Mouse (Mus musculus) gastrocnemius, postnatal 25 days (tissue): Measurements from ENCODE around the gene Mst1. TPM values are rescaled to one million over a fixed set of nuclear protein-coding genes. Genes with fewer than 3 reads are reported as not detected.

Experiments
- DNase-seq: peaks from one replicate; pipeline ENCODE4 v3.0.0; 2022
- microRNA-seq, 2 experiments: library from miRNA; unstranded; fragments of <30 nt; microRNA quantifications; one replicate each; pipeline ENCODE4 v1.2.0; 2021; ENCODE audit warnings: borderline replicate concordance in 2 of 2
- total RNA-seq, 2 experiments: library from RNA; stranded (reverse); gene quantifications; 1 replicate in 1 of 2; 2 replicates in 1 of 2; pipeline ENCODE4 v1.2.3; 2021

Mst1 gene
- total RNA-seq, 2 experiments from 2014 or later = not detected

DNA sequence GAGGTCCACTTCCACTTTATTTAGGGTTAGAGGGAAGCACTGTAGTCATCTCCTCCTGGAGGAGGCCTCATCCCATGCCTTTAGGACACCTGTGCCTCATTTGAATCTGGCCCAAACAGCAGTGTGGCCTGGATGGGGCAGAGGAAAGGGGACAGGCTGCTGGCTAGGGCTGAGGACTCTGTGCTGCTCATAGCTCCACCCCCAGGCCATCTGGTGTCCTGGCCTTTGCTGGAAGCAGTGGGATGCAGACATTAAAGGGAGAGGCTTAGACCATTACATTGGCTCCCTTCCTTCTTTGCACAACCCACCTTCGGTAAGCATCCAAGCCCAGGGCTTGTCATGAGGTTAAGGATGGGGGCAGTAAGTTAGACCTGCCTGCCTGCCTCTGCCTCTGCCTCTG, 53.2 kb downstream of the Mst1 start:
- DNase-seq = no peak

Small RNA genes within 50 kb of the gene (microRNA-seq; reads per million reads assigned to microRNA genes)
- gene Gm47303 = 0 reads per million in 2 experiments
- 0 reads per million in 2 experiments for gene Mir7088

Other genes starting within 250 kb of the Mst1 start
- 10 to 100 TPM; 18.3 to 20.7 TPM for gene Rbm6, start 207.2 kb upstream of the Mst1 start, total RNA-seq
- gene Mon1a, start 192.3 kb upstream of the Mst1 start, total RNA-seq = 1 to 10 TPM; 8.3 to 9.6 TPM
- gene Mst1r, start 173.6 kb upstream of the Mst1 start, total RNA-seq = 1 to 10 TPM; 1.3 to 2.1 TPM
- not detected for gene Actl11, start 152.0 kb upstream of the Mst1 start, total RNA-seq
- gene Camkv, start 144.8 kb upstream of the Mst1 start, total RNA-seq = under 1 TPM; 0.18 to 0.38 TPM
- gene Traip, start 130.3 kb upstream of the Mst1 start, total RNA-seq = under 1 TPM; 0.46 to 0.88 TPM
- 1 to 10 TPM; 2.4 to 2.8 TPM for gene Uba7, start 104.9 kb upstream of the Mst1 start, total RNA-seq
- gene Gm20661, start 97.4 kb upstream of the Mst1 start, total RNA-seq = not detected
- 1 to 10 TPM; 2.8 to 3.1 TPM for gene Inka1, start 94.6 kb upstream of the Mst1 start, total RNA-seq
- gene Cdhr4, start 87.9 kb upstream of the Mst1 start, total RNA-seq = under 1 TPM; 0.43 to 0.48 TPM
- not detected for gene Gm20662, start 84.1 kb upstream of the Mst1 start, total RNA-seq
- 10 to 100 TPM; 21.0 to 23.3 TPM for gene Ip6k1, start 77.9 kb upstream of the Mst1 start, total RNA-seq
- 1 to 10 TPM; 6.0 to 6.2 TPM for gene Gmppb, start 31.2 kb upstream of the Mst1 start, total RNA-seq
- 1 to 10 TPM; 1.9 to 2.4 TPM for gene Amigo3, start 27.3 kb upstream of the Mst1 start, total RNA-seq
- gene Rnf123, start 2.9 kb downstream of the Mst1 start, total RNA-seq = 100 to 1,000 TPM; 163 to 169 TPM
- gene Apeh, start 14.2 kb downstream of the Mst1 start, total RNA-seq = 10 to 100 TPM; 32.9 to 34.4 TPM
- gene Bsn, start 109.9 kb downstream of the Mst1 start, total RNA-seq = under 1 TPM; 0.05 to 0.08 TPM
- gene Dag1, start 183.5 kb downstream of the Mst1 start, total RNA-seq = 100 to 1,000 TPM; 169 to 183 TPM
- gene Nicn1, start 210.0 kb downstream of the Mst1 start, total RNA-seq = 10 to 100 TPM in 1 of 2 experiments, 1 to 10 TPM in 1; 8.2 to 12.1 TPM
- gene Amt, start 216.4 kb downstream of the Mst1 start, total RNA-seq = 1 to 10 TPM; 1.6 to 1.8 TPM
- gene Rhoa, start 225.7 kb downstream of the Mst1 start, total RNA-seq = 100 to 1,000 TPM; 104 to 120 TPM
- 10 to 100 TPM; 25.0 to 30.8 TPM for gene Tcta, start 225.7 kb downstream of the Mst1 start, total RNA-seq